Mouse (Mus musculus) brain, adult 10 weeks (tissue): ENCODE results near the gene Zcchc10. TPM values are rescaled to one million over a fixed set of nuclear protein-coding genes. Genes with fewer than 3 reads are reported as not detected.

ENCODE experiments used
- polyA plus RNA-seq: library from polyadenylated mRNA; stranded (reverse); fragments of 350-450 nt; fragmentation: Illumina TruSeq; extraction: RNeasy Lipid Tissue Mini Kit (QIAGEN cat#74804); gene quantifications from one replicate; pipeline ENCODE4 v1.2.3, GENCODE M21; 2015; ENCODE audit warnings: low read depth, low replicate concordance

Zcchc10 gene
- 17.2 TPM for polyA plus RNA-seq

GRCm38 (mm10) chr11:53324512-53324968, at the start of gene Zcchc10:
Gene Zcchc10, plus strand, starts transcription at chr11:53324679.

GRCm38 (mm10) chr11:53300330-53301166, 23.9 kb upstream of the Zcchc10 start, which contains the start of gene Hspa4:
Gene Hspa4, minus strand, starts transcription at chr11:53300457.

GRCm38 (mm10) chr11:53350291-53351223, 26.1 kb downstream of the Zcchc10 start, which contains the start of gene Aff4:
Gene Aff4, plus strand, starts transcription at chr11:53350833.

Other genes starting within 250 kb of the Zcchc10 start
- 143 TPM for gene Hspa4, start 24.2 kb upstream of the Zcchc10 start, polyA plus RNA-seq
- gene Aff4, start 26.2 kb downstream of the Zcchc10 start, polyA plus RNA-seq: 70.9 TPM
- gene Leap2, start 98.5 kb downstream of the Zcchc10 start, polyA plus RNA-seq: not detected
- gene Uqcrq, start 106.2 kb downstream of the Zcchc10 start, polyA plus RNA-seq: 494 TPM
- gene Gdf9, start 106.3 kb downstream of the Zcchc10 start, polyA plus RNA-seq: 1.9 TPM
- not detected for gene Gm10447, start 132.4 kb downstream of the Zcchc10 start, polyA plus RNA-seq
- gene Shroom1, start 132.5 kb downstream of the Zcchc10 start, polyA plus RNA-seq: 4.6 TPM
- gene Gm9837, start 145.8 kb downstream of the Zcchc10 start, polyA plus RNA-seq: not detected
- 0.54 TPM for gene Gm9945, start 155.5 kb downstream of the Zcchc10 start, polyA plus RNA-seq
- gene Sowaha, start 155.6 kb downstream of the Zcchc10 start, polyA plus RNA-seq: 42.6 TPM
- gene Sept8, start 194.6 kb downstream of the Zcchc10 start, polyA plus RNA-seq: 294 TPM
- gene Kif3a, start 242.7 kb downstream of the Zcchc10 start, polyA plus RNA-seq: 96.0 TPM